In genomic region chr11:96311520-96312417, GRCm38 (mm10) we compare ENCODE assay signal across 9 mouse cellular contexts. TPM values are rescaled to one million over a fixed set of nuclear protein-coding genes. Genes with fewer than 3 reads are reported as not detected.
A peak's percentile ranks its signal among the peaks of the same experiment; 100 is the strongest.
DNase-seq lines count a peak whose midpoint lies in the region; ATAC-seq and TF ChIP-seq lines count a peak whose summit lies in the region.
"Had no signal": no experiment of that assay in that cellular context is flagged by ENCODE, and none has a peak within 500 bp of the region (broad histone marks: within the 10 kb centered on the region; RNA-seq: fewer than 3 reads in every experiment).

No protein-coding gene starts in this region.

- no peaks in the 10 kb centered on the region for H3K9me3 ChIP-seq in forebrain, embryonic 11.5 days (ENCODE audit: control insufficient read depth, low read length)
- H3K9me3 ChIP-seq in hindbrain, embryonic 13.5 days = no peaks in the 10 kb centered on the region
- H3K9me3 ChIP-seq in midbrain, postnatal 0 days (ENCODE audit: low read length) = no peaks in the 10 kb centered on the region

- peak; percentile 74 for TF ChIP-seq CTCF in C2C12 (IDR thresholded peaks at IDR 0.05; ENCODE audit: control insufficient read depth, insufficient read depth, insufficient read length)
- peak; percentile 79 for TF ChIP-seq CTCF in midbrain, postnatal 0 days (IDR thresholded peaks at IDR 0.05)

- no peaks in the 10 kb centered on the region for H3K79me2 ChIP-seq in C2C12 (ENCODE audit: control insufficient read depth, insufficient read depth)

- H3K27ac ChIP-seq in forebrain, embryonic 11.5 days (ENCODE audit: low read depth, low read length) = no peak overlapping the region
- peak overlapping the region; percentile 100 for H3K27ac ChIP-seq in hindbrain, embryonic 13.5 days
- no peak overlapping the region for H3K27ac ChIP-seq in midbrain, postnatal 0 days (ENCODE audit: low read depth, low read length)

- H3K79me3 ChIP-seq in C2C12 (ENCODE audit: low read depth) = no peaks in the 10 kb centered on the region

- H3K9ac ChIP-seq in forebrain, embryonic 11.5 days (ENCODE audit: low read length) = no peak overlapping the region
- H3K9ac ChIP-seq in hindbrain, embryonic 13.5 days = peak overlapping the region; percentile 99
- no peak overlapping the region for H3K9ac ChIP-seq in midbrain, postnatal 0 days (replicated peaks; ENCODE audit: low read length, poor library complexity, severe bottlenecking)

- no peak overlapping the region for H3ac ChIP-seq in C2C12 (ENCODE audit: control insufficient read depth, insufficient read length, low read depth)

- 2% methylated on average over 31 of the region's 31 CpGs for WGBS in forebrain, embryonic 11.5 days
- WGBS in hindbrain, embryonic 13.5 days = under 1% methylated on average over 31 of the region's 31 CpGs
- WGBS in midbrain, postnatal 0 days = 1% methylated on average over 31 of the region's 31 CpGs

- no peak overlapping the region for H3K4me3 ChIP-seq in C2C12 (ENCODE audit: insufficient read depth, poor library complexity, severe bottlenecking)
- no peak overlapping the region for H3K4me3 ChIP-seq in forebrain, embryonic 11.5 days (ENCODE audit: low read depth, low read length)
- H3K4me3 ChIP-seq in hindbrain, embryonic 13.5 days = peak overlapping the region; percentile 57
- no peak overlapping the region for H3K4me3 ChIP-seq in midbrain, postnatal 0 days (ENCODE audit: low read depth, low read length)

- DNase-seq in Muller cell, postnatal 12 days (ENCODE audit: inconsistent ontology term) = peak; percentile 50
- peak; percentile 83 for DNase-seq in forebrain, embryonic 11.5 days (ENCODE audit: low spot score)
- peak; percentile 60 for DNase-seq in liver
- peak; percentile 89 for DNase-seq in midbrain, postnatal 0 days (ENCODE audit: low spot score)
- DNase-seq in thymus, postnatal 4 days = peak; percentile 73
- no peak for DNase-seq in urinary bladder, postnatal 25 days (ENCODE audit: low spot score)

- H3K4me2 ChIP-seq in forebrain, embryonic 11.5 days (ENCODE audit: low read depth, low read length, severe bottlenecking) = no peak overlapping the region; the same call in 1 of the 2 replicates
- H3K4me2 ChIP-seq in hindbrain, embryonic 13.5 days = peak overlapping the region; percentile 83
- H3K4me2 ChIP-seq in midbrain, postnatal 0 days (ENCODE audit: low read depth, low read length, poor library complexity, severe bottlenecking) = no peak overlapping the region

- H3K27me3 ChIP-seq in C2C12 (ENCODE audit: control insufficient read depth, insufficient read depth, insufficient read length) = peaks cover 79% of the 10 kb centered on the region
- peaks cover 100% of the 10 kb centered on the region for H3K27me3 ChIP-seq in forebrain, embryonic 11.5 days (ENCODE audit: control insufficient read depth, insufficient read depth, low read length)
- peaks cover 97% of the 10 kb centered on the region for H3K27me3 ChIP-seq in hindbrain, embryonic 13.5 days
- H3K27me3 ChIP-seq in midbrain, postnatal 0 days (ENCODE audit: insufficient read depth, low read length) = peaks cover 96% of the 10 kb centered on the region

- ATAC-seq in forebrain, embryonic 11.5 days (replicated peaks; ENCODE audit: low FRiP score) = 0 out of 2 replicates have a peak, but pooled peaks have one; percentile 46
- peak; percentile 79 for ATAC-seq in hindbrain, embryonic 13.5 days (ENCODE audit: low FRiP score)
- ATAC-seq in midbrain, postnatal 0 days (ENCODE audit: low FRiP score) = no peak

- peaks cover 3% of the 10 kb centered on the region; the same call in 1 of the 2 replicates for H3K4me1 ChIP-seq in forebrain, embryonic 11.5 days (replicated peaks; ENCODE audit: control insufficient read depth, insufficient read depth, low read length)
- peaks cover 22% of the 10 kb centered on the region for H3K4me1 ChIP-seq in hindbrain, embryonic 13.5 days (replicated peaks)
- no peaks in the 10 kb centered on the region for H3K4me1 ChIP-seq in midbrain, postnatal 0 days (ENCODE audit: insufficient read depth, low read length)

- no peaks in the 10 kb centered on the region for H3K36me3 ChIP-seq in C2C12 (ENCODE audit: control insufficient read depth, insufficient read depth)
- no peaks in the 10 kb centered on the region for H3K36me3 ChIP-seq in forebrain, embryonic 11.5 days (ENCODE audit: control insufficient read depth, insufficient read depth, low read length)
- H3K36me3 ChIP-seq in hindbrain, embryonic 13.5 days = no peaks in the 10 kb centered on the region
- no peaks in the 10 kb centered on the region for H3K36me3 ChIP-seq in midbrain, postnatal 0 days (ENCODE audit: insufficient read depth, low read length)

TF ChIP-seq in C2C12, 6 proteins besides CTCF, POLR2A, EP300 and RAD21:
- TF ChIP-seq MYOD1 (IDR thresholded peaks at IDR 0.05; ENCODE audit: control insufficient read depth, insufficient read length, low read depth) (no peak), MAX (IDR thresholded peaks at IDR 0.05) (no peak), CEBPB (IDR thresholded peaks at IDR 0.05; ENCODE audit: low read depth) (no peak), FOSL1 (IDR thresholded peaks at IDR 0.05; ENCODE audit: insufficient read depth, low read length, poor library complexity, severe bottlenecking) (no peak), MYOG (IDR thresholded peaks at IDR 0.05; ENCODE audit: control insufficient read depth, extremely low read depth, insufficient read length) (no peak), USF1 (IDR thresholded peaks at IDR 0.05; ENCODE audit: low read depth) (no peak)
TF ChIP-seq in C2C12: peak in this region for 0.

RNA-seq across cellular contexts. Expression of gene Hoxb4, which starts 6.3 kb away (rescaled TPM):
- polyA plus RNA-seq in C2C12 (2012; fragmentation: generic; extraction: Trizol) = 0.02 TPM
- polyA plus RNA-seq in forebrain, embryonic 11.5 days (2014; fragmentation: Nextera tagmentation; extraction: Ambion mirVana) = not detected in 2 replicates
- polyA plus RNA-seq in hindbrain, embryonic 13.5 days (2015; fragmentation: Nextera tagmentation; extraction: Ambion mirVana) = 9.5 and 11.3 TPM in 2 replicates
- total RNA-seq in midbrain, postnatal 0 days (2014; rRNA removed) = 0.09 and 0.66 TPM in 2 replicates
- not detected in 2 replicates for polyA plus RNA-seq in midbrain, postnatal 0 days (2015; fragmentation: Nextera tagmentation; extraction: Ambion mirVana)
- total RNA-seq: left cerebral cortex, adult 18-20 months had no signal

RNA-seq across cellular contexts. Expression of gene Hoxb5, which starts 8.6 kb away (rescaled TPM):
- not detected for polyA plus RNA-seq in C2C12 (2012; fragmentation: generic; extraction: Trizol)
- 0.21 TPM in 1 of 2 replicates, not detected in the other for polyA plus RNA-seq in forebrain, embryonic 11.5 days (2014; fragmentation: Nextera tagmentation; extraction: Ambion mirVana)
- 196 and 216 TPM in 2 replicates for polyA plus RNA-seq in hindbrain, embryonic 13.5 days (2015; fragmentation: Nextera tagmentation; extraction: Ambion mirVana)
- 1.5 TPM in 1 of 2 replicates, not detected in the other for total RNA-seq in midbrain, postnatal 0 days (2014; rRNA removed)
- not detected in 2 replicates for polyA plus RNA-seq in midbrain, postnatal 0 days (2015; fragmentation: Nextera tagmentation; extraction: Ambion mirVana)
- total RNA-seq: left cerebral cortex, adult 18-20 months had no signal

RNA-seq across cellular contexts. Expression of gene Hoxb3, which starts 11.4 kb away (rescaled TPM):
- polyA plus RNA-seq in C2C12 (2012; fragmentation: generic; extraction: Trizol) = not detected
- polyA plus RNA-seq in forebrain, embryonic 11.5 days (2014; fragmentation: Nextera tagmentation; extraction: Ambion mirVana) = not detected in 2 replicates
- polyA plus RNA-seq in hindbrain, embryonic 13.5 days (2015; fragmentation: Nextera tagmentation; extraction: Ambion mirVana) = 11.9 and 14.5 TPM in 2 replicates
- total RNA-seq in midbrain, postnatal 0 days (2014; rRNA removed) = 0.94 and 9.2 TPM in 2 replicates
- polyA plus RNA-seq in midbrain, postnatal 0 days (2015; fragmentation: Nextera tagmentation; extraction: Ambion mirVana) = not detected in 2 replicates
- total RNA-seq: left cerebral cortex, adult 18-20 months had no signal

RNA-seq across cellular contexts. Expression of gene Hoxb6, which starts 19.5 kb away (rescaled TPM):
- polyA plus RNA-seq in C2C12 (2012; fragmentation: generic; extraction: Trizol) = 0.05 TPM
- not detected in 2 replicates for polyA plus RNA-seq in forebrain, embryonic 11.5 days (2014; fragmentation: Nextera tagmentation; extraction: Ambion mirVana)
- 81.9 and 132 TPM in 2 replicates for polyA plus RNA-seq in hindbrain, embryonic 13.5 days (2015; fragmentation: Nextera tagmentation; extraction: Ambion mirVana)
- 0.22 TPM in 1 of 2 replicates, not detected in the other for total RNA-seq in midbrain, postnatal 0 days (2014; rRNA removed)
- not detected in 2 replicates for polyA plus RNA-seq in midbrain, postnatal 0 days (2015; fragmentation: Nextera tagmentation; extraction: Ambion mirVana)
- total RNA-seq: left cerebral cortex, adult 18-20 months had no signal

RNA-seq across cellular contexts. Expression of gene Hoxb7, which starts 25.3 kb away (rescaled TPM):
- polyA plus RNA-seq in C2C12 (2012; fragmentation: generic; extraction: Trizol) = 0.04 TPM
- 0.21 TPM in 1 of 2 replicates, not detected in the other for polyA plus RNA-seq in forebrain, embryonic 11.5 days (2014; fragmentation: Nextera tagmentation; extraction: Ambion mirVana)
- polyA plus RNA-seq in hindbrain, embryonic 13.5 days (2015; fragmentation: Nextera tagmentation; extraction: Ambion mirVana) = 21.5 and 33.2 TPM in 2 replicates
- total RNA-seq in midbrain, postnatal 0 days (2014; rRNA removed) = 0.19 TPM in 1 of 2 replicates, not detected in the other
- not detected in 2 replicates for polyA plus RNA-seq in midbrain, postnatal 0 days (2015; fragmentation: Nextera tagmentation; extraction: Ambion mirVana)
- total RNA-seq: left cerebral cortex, adult 18-20 months had no signal

Comparison
In these comparisons a context has a peak if more than half of its experiments do, and no peak if none do; other contexts are left out.
1. RNA of gene Hoxb4, which starts 6.3 kb away (polyA plus RNA-seq): 9.5 to 11.3 TPM in hindbrain, embryonic 13.5 days; 0.02 TPM in C2C12 (single experiment), not detected in forebrain, embryonic 11.5 days and not detected in midbrain, postnatal 0 days; every median in the first group is over 10 times any median in the second.
2. RNA of gene Hoxb5, which starts 8.6 kb away (polyA plus RNA-seq): 196 to 216 TPM in hindbrain, embryonic 13.5 days; 0.21 TPM in forebrain, embryonic 11.5 days, not detected in midbrain, postnatal 0 days and not detected in C2C12 (single experiment); every median in the first group is over 100 times any median in the second.
3. RNA of gene Hoxb3, which starts 11.4 kb away (polyA plus RNA-seq): 11.9 to 14.5 TPM in hindbrain, embryonic 13.5 days; not detected in C2C12 (single experiment), not detected in forebrain, embryonic 11.5 days and not detected in midbrain, postnatal 0 days; every median in the first group is over 10 times any median in the second.